Mouse (Mus musculus) kidney, postnatal 0 days (tissue): ENCODE data around the gene Nme2. TPM values are rescaled to one million over a fixed set of nuclear protein-coding genes. Genes with fewer than 3 reads are reported as not detected.
"Not testable (repeated sequence)": the region's sequence is repeated elsewhere in the genome, so short reads cannot be mapped to it uniquely, and the experiment has no call there.

ENCODE experiments used
- ATAC-seq: fragments of 200-750 bp; cut with Nextera tagmentation; replicated peaks from 2 replicates; pipeline ENCODE4 v1.8.0; 2017; ENCODE audit warnings: low read depth, moderate number of reproducible peaks, moderate TSS enrichment, moderate library complexity; ENCODE audit not compliant: low FRiP score
- DNase-seq: peaks from one replicate; pipeline ENCODE4 v3.0.0-alpha.2; 2016; ENCODE audit warnings: low spot score
- H3K27ac ChIP-seq: fragments of 300-500 bp; sonication (generic); 2 replicates; pipeline ENCODE4 v1.5.1; 2014; ENCODE audit warnings: mild to moderate bottlenecking
- H3K27me3 ChIP-seq: fragments of 300-500 bp; sonication (generic); 2 replicates; pipeline ENCODE4 v1.6.1; 2014; ENCODE audit warnings: low read length, mixed read lengths; ENCODE audit not compliant: insufficient read depth
- H3K36me3 ChIP-seq: fragments of 300-500 bp; sonication (generic); 2 replicates; pipeline ENCODE4 v1.6.1; 2014; ENCODE audit warnings: low read length, mixed read lengths; ENCODE audit not compliant: insufficient read depth
- H3K4me1 ChIP-seq: fragments of 300-500 bp; sonication (generic); replicated peaks from 2 replicates; pipeline ENCODE4 v1.6.1; 2014; ENCODE audit warnings: antibody characterized with exemption, low read length, mixed read lengths; ENCODE audit not compliant: insufficient read depth
- H3K4me2 ChIP-seq: fragments of 300-500 bp; sonication (generic); 2 replicates; pipeline ENCODE4 v1.6.1; 2014; ENCODE audit warnings: mild to moderate bottlenecking, low read length, moderate library complexity, mixed read lengths
- H3K4me3 ChIP-seq: fragments of 300-500 bp; sonication (generic); replicated peaks from 2 replicates; pipeline ENCODE4 v1.5.1; 2014; ENCODE audit warnings: low read depth, low read length
- H3K9ac ChIP-seq: fragments of 300-500 bp; sonication (generic); 2 replicates; pipeline ENCODE4 v1.6.1; 2014; ENCODE audit warnings: low read depth, low read length
- H3K9me3 ChIP-seq: fragments of 300-500 bp; sonication (generic); replicated peaks from 2 replicates; pipeline ENCODE4 v1.6.1; 2016; ENCODE audit warnings: low read length, inconsistent platforms, mixed read lengths
- CTCF ChIP-seq: IDR thresholded peaks from 2 replicates; pipeline ENCODE4 v1.5.1; 2016; ENCODE audit warnings: antibody characterized with exemption, low read depth, mild to moderate bottlenecking, moderate library complexity
- WGBS: fragments of 180-500 bp; shearing (Covaris S2); extraction: QIAGEN DNeasy Blood & Tissue Kit; methylation state at CpG from one replicate; pipeline ENCODE4 v1.1.7; 2014; 5-methylcytosine and 5-hydroxymethylcytosine counted together
- polyA plus RNA-seq: library from polyadenylated mRNA; unstranded; fragments of >200 nt; fragmentation: Nextera tagmentation; extraction: Ambion mirVana; gene quantifications from 2 replicates; pipeline ENCODE4 v1.2.1, GENCODE M21; 2015

The Nme2 gene
- polyA plus RNA-seq, 1 experiment from 2014 or later = 442 TPM

DNA sequence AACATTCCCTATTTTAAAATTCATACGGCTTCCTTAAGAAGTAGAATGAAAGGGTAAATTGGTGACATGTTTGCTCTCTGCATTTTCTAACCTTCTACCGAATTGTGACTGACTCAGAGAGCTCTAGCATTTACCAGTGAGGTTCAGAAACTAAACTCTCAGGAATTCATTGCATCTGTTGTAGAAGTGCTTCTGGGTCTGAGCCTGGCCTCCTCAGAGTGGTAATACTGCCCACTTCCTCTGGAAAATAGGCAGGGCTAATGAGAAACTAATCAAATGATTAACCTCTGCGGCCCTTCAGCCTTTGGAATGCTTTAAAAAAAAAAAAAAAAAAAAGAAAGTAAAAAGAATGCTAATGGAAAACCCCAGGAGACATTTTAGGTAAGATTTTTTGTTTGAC lies 11.1 kb downstream of the Nme2 start:
- no peak for TF ChIP-seq CTCF
- no peaks in the 10 kb centered on the region for H3K4me1 ChIP-seq
- DNase-seq (no peak), ATAC-seq (no peak)
- H3K9me3 ChIP-seq = no peaks in the 10 kb centered on the region
- H3K4me3 ChIP-seq = no peak overlapping the region
- no peaks in the 10 kb centered on the region for H3K27me3 ChIP-seq
- WGBS = 58% methylated on average over 3 of the region's 3 CpGs
- H3K4me2 ChIP-seq = no peak overlapping the region
- no peak overlapping the region for H3K9ac ChIP-seq
- no peak overlapping the region for H3K27ac ChIP-seq
- H3K36me3 ChIP-seq = peaks cover 12% of the 10 kb centered on the region; the same call in 1 of the 2 replicates

GRCm38 (mm10) chr11:93940906-93941305 lies 15.2 kb downstream of the Nme2 start:
- H3K27ac ChIP-seq = no peak overlapping the region
- no peak overlapping the region for H3K4me3 ChIP-seq
- TF ChIP-seq CTCF = no peak
- no peaks in the 10 kb centered on the region for H3K4me1 ChIP-seq
- DNase-seq = no peak
- no peak overlapping the region for H3K9ac ChIP-seq
- H3K4me2 ChIP-seq = no peak overlapping the region
- ATAC-seq = no peak
- H3K27me3 ChIP-seq = no peaks in the 10 kb centered on the region
- H3K36me3 ChIP-seq = peaks cover 19% of the 10 kb centered on the region; the same call in 1 of the 2 replicates
- H3K9me3 ChIP-seq = no peaks in the 10 kb centered on the region
- WGBS = 65% methylated on average over 2 of the region's 2 CpGs

- no peak for ATAC-seq
- Histone ChIP-seq H3K4me3 (no peak overlapping the region), H3K4me1 (no peaks in the 10 kb centered on the region), H3K9ac (no peak overlapping the region), H3K9me3 (no peaks in the 10 kb centered on the region), H3K27ac (no peak overlapping the region), H3K4me2 (no peak overlapping the region), H3K27me3 (no peaks in the 10 kb centered on the region), H3K36me3 (peaks cover 45% of the 10 kb centered on the region)
- DNase-seq = no peak
- TF ChIP-seq CTCF = peak; percentile 33; the same call in 1 of the 2 replicates
Measured at GRCm38 (mm10) chr11:93929106-93929505, 27.0 kb downstream of the Nme2 start.

DNA sequence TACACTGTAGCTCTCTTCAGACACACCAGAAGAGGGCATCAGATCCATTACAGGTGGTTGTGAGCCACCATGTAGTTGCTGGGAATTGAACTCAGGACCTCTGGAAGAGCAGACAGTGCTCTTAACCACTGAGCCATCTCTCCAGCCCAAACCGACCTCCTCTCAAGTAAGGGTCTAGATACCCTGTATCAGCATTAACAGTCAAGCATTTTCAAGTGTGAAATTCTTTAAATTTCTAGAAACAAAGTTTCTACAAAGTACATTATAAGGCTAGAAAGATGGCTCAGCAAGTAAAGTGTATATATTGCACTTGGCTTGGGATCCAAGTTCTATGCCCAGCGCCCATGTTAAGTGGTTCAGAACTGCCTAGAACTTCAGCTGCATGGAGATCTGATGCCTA lies 41.0 kb downstream of the Nme2 start:
- peaks cover 40% of the 10 kb centered on the region for H3K36me3 ChIP-seq
- WGBS = 94% methylated on average over 2 of the region's 2 CpGs
- not testable (repeated sequence) for H3K9me3 ChIP-seq, ATAC-seq, DNase-seq, H3K9ac ChIP-seq, H3K4me1 ChIP-seq, H3K4me2 ChIP-seq, H3K27me3 ChIP-seq, H3K4me3 ChIP-seq, H3K27ac ChIP-seq

GRCm38 (mm10) chr11:93911603-93912002 lies 44.5 kb downstream of the Nme2 start:
- Histone ChIP-seq H3K9ac (no peak overlapping the region), H3K27ac (no peak overlapping the region), H3K4me1 (no peaks in the 10 kb centered on the region), H3K36me3 (peaks cover 30% of the 10 kb centered on the region), H3K9me3 (no peaks in the 10 kb centered on the region), H3K27me3 (no peaks in the 10 kb centered on the region), H3K4me3 (no peak overlapping the region), H3K4me2 (no peak overlapping the region)
- no peak for ATAC-seq
- no peak for TF ChIP-seq CTCF
- DNase-seq = no peak
- 83% methylated on average over 3 of the region's 3 CpGs for WGBS

GRCm38 (mm10) chr11:93908829-93909228 lies 47.2 kb downstream of the Nme2 start:
- H3K27ac ChIP-seq = no peak overlapping the region
- H3K36me3 ChIP-seq = peaks cover 19% of the 10 kb centered on the region
- H3K27me3 ChIP-seq = no peaks in the 10 kb centered on the region
- ATAC-seq (no peak), DNase-seq (no peak)
- no peaks in the 10 kb centered on the region for H3K9me3 ChIP-seq
- no peak overlapping the region for H3K4me3 ChIP-seq
- 85% methylated on average over 9 of the region's 9 CpGs for WGBS
- no peak overlapping the region for H3K4me2 ChIP-seq
- H3K9ac ChIP-seq = no peak overlapping the region
- TF ChIP-seq CTCF = no peak
- H3K4me1 ChIP-seq = no peaks in the 10 kb centered on the region

GRCm38 (mm10) chr11:93907839-93908238 lies 48.2 kb downstream of the Nme2 start:
- no peak for TF ChIP-seq CTCF
- no peak overlapping the region for H3K9ac ChIP-seq
- H3K4me1 ChIP-seq = no peaks in the 10 kb centered on the region
- peaks cover 19% of the 10 kb centered on the region for H3K36me3 ChIP-seq
- no peak overlapping the region for H3K4me2 ChIP-seq
- no peak overlapping the region for H3K4me3 ChIP-seq
- H3K27ac ChIP-seq = no peak overlapping the region
- H3K9me3 ChIP-seq = no peaks in the 10 kb centered on the region
- whole genome bisulfite sequencing = 82% methylated on average over 3 of the region's 3 CpGs
- DNase-seq (no peak), ATAC-seq (no peak)
- no peaks in the 10 kb centered on the region for H3K27me3 ChIP-seq
